Mouse (Mus musculus) midbrain, embryonic 11.5 days (tissue): Measurements from ENCODE around the gene Dync1li1. TPM values are rescaled to one million over a fixed set of nuclear protein-coding genes. Genes with fewer than 3 reads are reported as not detected.

Experiments used
- ATAC-seq: fragments of 200-750 bp; cut with Nextera tagmentation; 2 replicates; pipeline ENCODE4 v1.8.0; 2017; ENCODE audit warnings: moderate TSS enrichment, moderate library complexity; ENCODE audit not compliant: low FRiP score
- DNase-seq: peaks from one replicate; pipeline ENCODE4 v3.0.0; 2015; ENCODE audit warnings: low spot score; ENCODE audit errors: missing footprints
- H3K27ac ChIP-seq: fragments of 300-500 bp; sonication (generic); 2 replicates; pipeline ENCODE4 v1.5.1; 2014; ENCODE audit warnings: low read depth, low read length
- H3K27me3 ChIP-seq: fragments of 300-500 bp; sonication (generic); 2 replicates; pipeline ENCODE4 v1.6.1; 2014; ENCODE audit warnings: mild to moderate bottlenecking, low read length, moderate library complexity, mixed read lengths; ENCODE audit not compliant: control insufficient read depth, insufficient read depth
- H3K36me3 ChIP-seq: fragments of 300-500 bp; sonication (generic); 2 replicates; pipeline ENCODE4 v1.6.1; 2014; ENCODE audit warnings: mild to moderate bottlenecking, low read length, moderate library complexity, mixed read lengths; ENCODE audit not compliant: control insufficient read depth, insufficient read depth
- H3K4me1 ChIP-seq: fragments of 300-500 bp; sonication (generic); 2 replicates; pipeline ENCODE4 v1.6.1; 2014; ENCODE audit warnings: low read length; ENCODE audit not compliant: control insufficient read depth, insufficient read depth
- H3K4me2 ChIP-seq: fragments of 300-500 bp; sonication (generic); 2 replicates; pipeline ENCODE4 v1.6.1; 2014; ENCODE audit warnings: mild to moderate bottlenecking, moderate library complexity
- H3K4me3 ChIP-seq: fragments of 300-500 bp; sonication (generic); 2 replicates; pipeline ENCODE4 v1.5.1; 2014; ENCODE audit warnings: low read depth, low read length
- H3K9ac ChIP-seq: fragments of 300-500 bp; sonication (generic); 2 replicates; pipeline ENCODE4 v1.6.1; 2014; ENCODE audit warnings: low read length
- H3K9me3 ChIP-seq: fragments of 300-500 bp; sonication (generic); 2 replicates; pipeline ENCODE4 v1.6.1; 2016; ENCODE audit warnings: low read length; ENCODE audit not compliant: control insufficient read depth
- WGBS: fragments of 180-500 bp; shearing (Covaris S2); extraction: QIAGEN DNeasy Blood & Tissue Kit; methylation state at CpG from one replicate; pipeline ENCODE4 v1.1.7; 2014; 5-methylcytosine and 5-hydroxymethylcytosine counted together
- polyA plus RNA-seq: library from polyadenylated mRNA; unstranded; fragments of >200 nt; fragmentation: Nextera tagmentation; extraction: Ambion mirVana; gene quantifications from 2 replicates; pipeline ENCODE4 v1.2.1, GENCODE M21; 2014

The Dync1li1 gene
- polyA plus RNA-seq, 1 experiment from 2014 or later = 79.4 TPM

- Histone ChIP-seq H3K27me3 (no peaks in the 10 kb centered on the region), H3K4me1 (peaks cover 9% of the 10 kb centered on the region), H3K9ac (peak within 1 kb of the TSS; percentile 86), H3K36me3 (no peaks in the 10 kb centered on the region), H3K4me2 (peak within 1 kb of the TSS; percentile 80), H3K9me3 (no peaks in the 10 kb centered on the region), H3K27ac (peak within 1 kb of the TSS; percentile 21; the same call in 1 of the 2 replicates), H3K4me3 (peak within 1 kb of the TSS; percentile 67)
- ATAC-seq (peak; percentile 94), DNase-seq (peak; percentile 99)
- WGBS = under 1% methylated on average over 53 of the region's 53 CpGs
Observed at GRCm38 (mm10) chr9:114731011-114731755, 42.6 kb downstream of the Dync1li1 start, which contains the start of gene Cmtm6. Gene Cmtm6, plus strand, starts transcription at chr9:114731116.

DNA sequence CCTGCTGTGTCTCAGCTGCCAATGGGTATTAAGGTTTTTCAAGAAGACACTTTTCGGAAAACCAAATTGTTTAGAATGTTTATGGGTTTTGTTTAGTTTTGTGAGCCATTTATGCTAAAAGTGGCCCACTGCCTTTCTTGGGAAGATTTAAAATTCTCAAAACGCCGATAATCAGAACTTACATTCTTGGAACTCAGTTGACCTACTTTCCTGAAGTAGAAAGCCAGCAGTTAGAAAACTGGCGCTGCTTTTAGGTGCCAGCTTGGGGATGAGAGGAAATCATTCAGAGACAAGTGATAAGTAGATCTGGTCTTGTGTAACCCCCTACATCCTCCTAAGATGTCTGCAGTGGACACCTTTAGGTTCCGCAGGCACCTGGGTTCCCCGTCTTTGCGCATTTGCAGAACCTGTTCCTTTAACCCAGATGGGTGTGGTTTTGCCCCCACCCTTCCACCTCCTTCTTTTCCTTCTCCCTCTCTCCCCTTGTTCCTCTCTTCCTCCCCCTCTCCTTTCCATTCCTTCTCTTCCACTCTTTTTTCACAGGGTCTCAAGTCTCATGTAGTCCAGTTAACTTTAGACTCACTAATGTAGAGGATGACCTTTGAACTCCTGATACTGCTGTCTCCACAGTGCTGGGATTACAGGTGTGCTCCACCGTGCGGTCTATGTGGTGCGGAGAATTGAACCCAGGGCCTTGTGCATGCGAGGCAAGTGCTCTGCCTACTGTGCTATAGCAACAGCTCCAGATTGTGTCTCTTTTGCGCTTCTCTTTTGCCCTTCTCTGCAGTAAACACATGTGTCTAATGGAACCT, 43.5 kb downstream of the Dync1li1 start:
- 74% methylated on average over 12 of the region's 12 CpGs for WGBS
- ATAC-seq (no peak), DNase-seq (no peak)
- Histone ChIP-seq H3K27ac (no peak overlapping the region), H3K27me3 (no peaks in the 10 kb centered on the region), H3K4me2 (peak overlapping the region; percentile 80), H3K9ac (peak overlapping the region; percentile 86), H3K9me3 (no peaks in the 10 kb centered on the region), H3K4me1 (peaks cover 9% of the 10 kb centered on the region), H3K4me3 (peak overlapping the region; percentile 67), H3K36me3 (no peaks in the 10 kb centered on the region)

GRCm38 (mm10) chr9:114733238-114733637, 44.6 kb downstream of the Dync1li1 start:
- DNase-seq (no peak), ATAC-seq (no peak)
- H3K27me3 ChIP-seq = no peaks in the 10 kb centered on the region
- no peak overlapping the region for H3K9ac ChIP-seq
- no peaks in the 10 kb centered on the region for H3K9me3 ChIP-seq
- H3K27ac ChIP-seq = no peak overlapping the region
- peaks cover 9% of the 10 kb centered on the region for H3K4me1 ChIP-seq
- no peak overlapping the region for H3K4me2 ChIP-seq
- H3K4me3 ChIP-seq = no peak overlapping the region
- 77% methylated on average over 2 of the region's 2 CpGs for WGBS
- no peaks in the 10 kb centered on the region for H3K36me3 ChIP-seq

DNA sequence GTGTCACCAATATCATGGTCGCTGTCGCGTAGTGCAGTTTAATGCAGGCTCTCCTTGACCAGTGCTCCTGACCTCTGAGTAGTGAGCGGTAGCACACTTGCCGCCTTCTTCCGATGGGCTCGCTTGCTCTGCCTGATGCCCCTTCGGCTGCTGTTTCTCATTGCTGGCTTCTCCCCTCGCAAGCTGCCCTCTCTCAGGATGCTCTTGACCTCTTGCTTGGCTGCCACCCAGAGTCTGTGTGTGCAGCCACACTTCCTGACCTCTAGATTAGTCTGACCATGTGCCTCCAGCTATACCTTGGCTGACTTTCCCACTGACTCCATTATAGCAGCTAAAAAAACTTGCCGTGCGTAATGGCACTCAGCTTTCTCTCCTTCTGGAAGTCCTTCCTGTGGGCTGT, 47.9 kb downstream of the Dync1li1 start:
- Histone ChIP-seq H3K4me1 (peaks cover 9% of the 10 kb centered on the region), H3K4me3 (no peak overlapping the region), H3K36me3 (no peaks in the 10 kb centered on the region), H3K27me3 (no peaks in the 10 kb centered on the region), H3K4me2 (no peak overlapping the region), H3K9me3 (no peaks in the 10 kb centered on the region), H3K27ac (no peak overlapping the region), H3K9ac (no peak overlapping the region)
- ATAC-seq = no peak
- WGBS = 77% methylated on average over 11 of the region's 11 CpGs
- no peak for DNase-seq

- Histone ChIP-seq H3K27ac (no peak overlapping the region), H3K27me3 (no peaks in the 10 kb centered on the region), H3K4me2 (no peak overlapping the region), H3K4me3 (no peak overlapping the region), H3K4me1 (no peaks in the 10 kb centered on the region), H3K9me3 (no peaks in the 10 kb centered on the region), H3K36me3 (no peaks in the 10 kb centered on the region), H3K9ac (no peak overlapping the region)
- WGBS = 92% methylated on average over 9 of the region's 9 CpGs
- DNase-seq = peak; percentile 8
- no peak for ATAC-seq
Observed at GRCm38 (mm10) chr9:114740336-114740735, 51.7 kb downstream of the Dync1li1 start.

- H3K4me3 ChIP-seq = no peak overlapping the region
- H3K36me3 ChIP-seq = peaks cover 4% of the 10 kb centered on the region; the same call in 1 of the 2 replicates
- no peak for ATAC-seq
- peak; percentile 66 for DNase-seq
- H3K4me2 ChIP-seq = no peak overlapping the region
- H3K27ac ChIP-seq = no peak overlapping the region
- no peaks in the 10 kb centered on the region for H3K4me1 ChIP-seq
- no peaks in the 10 kb centered on the region for H3K27me3 ChIP-seq
- no peak overlapping the region for H3K9ac ChIP-seq
- 90% methylated on average over 2 of the region's 2 CpGs for WGBS
- no peaks in the 10 kb centered on the region for H3K9me3 ChIP-seq
Observed at GRCm38 (mm10) chr9:114742731-114743130, 54.1 kb downstream of the Dync1li1 start.

- 87% methylated on average over 4 of the region's 4 CpGs for WGBS
- Histone ChIP-seq H3K27ac (no peak overlapping the region), H3K27me3 (no peaks in the 10 kb centered on the region), H3K4me2 (no peak overlapping the region), H3K9me3 (no peaks in the 10 kb centered on the region), H3K36me3 (peaks cover 4% of the 10 kb centered on the region; the same call in 1 of the 2 replicates), H3K4me1 (no peaks in the 10 kb centered on the region), H3K9ac (no peak overlapping the region), H3K4me3 (no peak overlapping the region)
- DNase-seq (no peak), ATAC-seq (no peak)
Observed at GRCm38 (mm10) chr9:114745163-114745562, 56.6 kb downstream of the Dync1li1 start.

- DNase-seq = peak; percentile 31
- Histone ChIP-seq H3K4me2 (no peak overlapping the region), H3K9me3 (no peaks in the 10 kb centered on the region), H3K9ac (no peak overlapping the region), H3K36me3 (peaks cover 4% of the 10 kb centered on the region; the same call in 1 of the 2 replicates), H3K4me3 (no peak overlapping the region), H3K27me3 (no peaks in the 10 kb centered on the region), H3K27ac (no peak overlapping the region), H3K4me1 (no peaks in the 10 kb centered on the region)
- WGBS = 84% methylated on average over 4 of the region's 4 CpGs
- ATAC-seq = no peak
Observed at GRCm38 (mm10) chr9:114745654-114746053, 57.1 kb downstream of the Dync1li1 start.

DNA sequence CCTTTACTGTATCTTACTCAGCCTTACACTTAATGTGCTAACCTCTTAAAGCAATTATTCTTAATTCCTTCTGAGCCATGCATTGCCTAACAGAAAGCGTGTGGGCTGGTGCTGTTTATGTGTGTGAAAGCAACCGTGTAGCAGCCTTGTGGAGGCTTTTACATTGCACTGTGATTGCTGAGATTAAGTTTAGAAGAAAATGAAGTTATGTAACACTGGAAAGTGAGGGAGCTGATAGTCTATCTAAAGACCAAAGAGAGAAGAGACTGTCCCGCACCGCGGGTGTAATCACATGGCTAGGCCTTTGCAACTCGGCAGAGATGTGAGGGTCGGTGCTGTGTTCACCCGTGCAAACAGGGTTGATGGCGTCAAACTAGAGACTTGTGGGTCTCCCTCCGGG, 58.4 kb downstream of the Dync1li1 start:
- ATAC-seq (no peak), DNase-seq (no peak)
- H3K27me3 ChIP-seq = no peaks in the 10 kb centered on the region
- no peak overlapping the region for H3K27ac ChIP-seq
- no peaks in the 10 kb centered on the region for H3K4me1 ChIP-seq
- H3K36me3 ChIP-seq = peaks cover 4% of the 10 kb centered on the region; the same call in 1 of the 2 replicates
- 82% methylated on average over 10 of the region's 10 CpGs for WGBS
- no peak overlapping the region for H3K4me3 ChIP-seq
- H3K4me2 ChIP-seq = no peak overlapping the region
- no peak overlapping the region for H3K9ac ChIP-seq
- H3K9me3 ChIP-seq = no peaks in the 10 kb centered on the region
